Mouse (Mus musculus) left cerebral cortex, postnatal 14 days (tissue): ENCODE data around the gene Kcna5. TPM values are rescaled to one million over a fixed set of nuclear protein-coding genes. Genes with fewer than 3 reads are reported as not detected.

ENCODE experiments used
- DNase-seq, 2 experiments: peaks; one replicate each; pipeline ENCODE4 v3.0.0; 2021 to 2022; ENCODE audit warnings: low spot score in 2 of 2, mixed read lengths in 1 of 2
- intact Hi-C: fragments of 180-260 bp; cut with DNase I; formaldehyde crosslinking; loops from one replicate; pipeline ENCODE4 v1.15.1; 2025
- total RNA-seq, 2 experiments: library from RNA; stranded (reverse); gene quantifications; 2 replicates each; pipeline ENCODE4 v1.2.3; 2021

Gene Kcna5
- total RNA-seq, 2 experiments from 2014 or later: 3.2 to 3.8 TPM

- intact Hi-C loops: no loop called here
- DNase-seq: no peak
Measured at GRCm38 (mm10) chr6:126544107-126545036, 9.2 kb upstream of the Kcna5 start.

DNA sequence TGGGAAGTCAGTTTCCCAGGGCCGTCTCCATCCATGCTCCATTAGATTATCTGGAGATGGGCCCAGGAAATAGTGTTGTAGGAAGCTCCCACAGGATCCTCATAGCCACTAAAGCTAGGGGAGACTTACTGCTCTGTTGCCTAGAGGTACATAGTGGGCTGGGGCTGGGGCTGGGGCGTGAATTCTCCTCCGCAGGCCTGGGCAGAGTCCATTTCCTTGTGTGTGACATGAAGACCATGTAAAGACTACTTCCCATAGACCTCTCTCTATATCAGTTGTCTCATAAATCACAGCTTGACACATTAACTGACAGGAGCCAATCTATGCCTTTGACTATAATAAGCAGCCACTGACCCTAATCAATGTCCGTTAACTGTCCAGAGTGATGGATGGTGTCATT is 7.5 kb upstream of the Kcna5 start:
- intact Hi-C loops: no loop called here
- DNase-seq: no peak

DNA sequence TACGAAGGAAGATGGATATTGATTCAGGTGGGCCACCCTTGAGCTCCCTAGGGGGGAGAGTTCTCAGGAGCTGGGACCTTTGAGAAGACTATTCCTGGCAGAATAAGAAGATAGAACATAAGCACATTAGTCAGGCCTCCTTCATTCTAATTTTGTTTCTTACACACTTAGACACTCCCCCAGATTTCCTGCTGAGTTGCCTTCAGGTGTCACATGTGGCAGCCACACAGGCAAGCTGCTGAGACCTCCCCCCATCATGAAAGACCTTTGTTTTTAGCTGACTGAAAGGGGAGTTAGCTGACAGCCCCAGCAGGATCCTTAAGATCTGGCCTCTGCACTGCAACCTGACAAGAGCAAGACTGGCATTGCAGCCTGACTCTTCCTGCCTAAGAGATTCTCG is 2.3 kb upstream of the Kcna5 start:
- no peak for DNase-seq
- intact Hi-C loops: no loop called here

GRCm38 (mm10) chr6:126536926-126537325 is 1.7 kb upstream of the Kcna5 start:
- intact Hi-C loops: no loop called here
- no peak for DNase-seq

GRCm38 (mm10) chr6:126535911-126536270 is 679 bp upstream of the Kcna5 start:
- intact Hi-C loops: no loop called here
- no peak for DNase-seq

DNA sequence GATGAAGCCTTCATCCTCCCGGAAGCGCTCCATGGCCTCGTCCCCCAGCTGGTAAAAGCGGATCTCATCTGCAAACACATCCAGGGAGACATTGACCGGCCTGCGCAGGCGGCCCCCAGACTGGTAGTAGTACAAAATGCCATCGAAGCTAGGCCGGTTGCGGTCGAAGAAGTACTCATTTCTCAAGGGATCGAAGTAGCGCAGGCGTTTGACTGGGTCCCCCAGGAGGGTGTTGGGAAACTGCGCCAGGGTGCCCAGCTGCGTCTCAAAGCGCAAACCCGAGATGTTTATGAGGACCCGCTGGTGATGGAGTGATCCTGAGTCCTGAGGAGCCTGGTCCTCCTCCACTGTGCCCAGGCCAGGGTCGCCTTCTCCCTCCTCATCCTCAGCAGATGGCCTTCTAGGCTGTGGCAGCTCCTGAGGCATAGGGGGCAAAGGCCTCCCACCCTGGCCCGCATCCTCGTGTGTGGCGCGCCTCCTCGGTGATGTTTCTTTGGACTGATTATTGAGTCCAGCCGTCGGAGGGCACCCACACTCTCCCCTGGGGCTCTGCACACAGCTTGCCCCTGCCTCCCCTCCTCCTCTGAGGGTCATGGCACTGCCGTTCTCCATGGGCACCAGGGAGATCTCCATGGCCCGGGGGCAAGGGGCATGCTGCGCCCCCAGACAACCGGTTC is 543 bp downstream of the Kcna5 start:
- no peak for DNase-seq
- intact Hi-C loops: no loop called here

DNA sequence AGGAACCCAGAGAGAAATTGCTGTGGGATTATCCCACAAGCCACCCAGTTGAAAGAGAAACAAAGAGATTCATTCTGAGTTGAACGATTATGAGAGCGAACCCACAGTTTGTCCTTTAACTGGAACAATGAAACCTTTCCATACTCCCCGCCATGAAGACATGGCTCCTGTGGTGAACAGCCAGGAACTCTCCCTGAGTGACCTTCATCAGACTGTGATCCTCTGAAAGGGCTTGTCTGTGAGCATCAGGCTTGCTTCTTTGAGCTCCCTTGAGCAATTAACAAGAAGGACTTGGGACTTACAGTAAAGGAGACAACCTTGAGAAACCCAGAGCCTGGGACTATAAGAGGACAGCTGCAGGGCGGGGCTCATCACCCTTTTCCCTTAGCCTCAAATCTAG is 3.9 kb downstream of the Kcna5 start:
- DNase-seq: no peak

DNA sequence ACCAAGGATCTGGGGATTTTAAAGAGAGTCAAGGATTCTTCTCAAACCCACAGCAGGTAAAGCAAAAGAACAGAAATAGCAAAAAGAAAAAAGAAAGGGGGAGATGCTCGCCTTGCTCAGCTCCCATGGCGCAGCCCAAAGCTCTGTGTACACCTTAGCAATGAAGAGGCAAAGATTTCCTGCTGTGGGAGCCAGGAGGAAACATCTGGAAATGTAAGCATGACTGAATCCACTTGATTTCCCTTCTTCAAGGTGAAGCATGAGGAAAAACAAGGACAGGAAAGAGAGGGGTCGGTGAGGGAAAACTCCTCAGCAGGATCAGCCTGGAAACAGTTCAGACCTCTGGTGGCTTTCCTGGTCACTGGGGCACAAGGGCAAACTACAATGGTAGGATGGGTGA is 5.2 kb downstream of the Kcna5 start:
- intact Hi-C loops: no loop called here

More for the DNA sequence above, 3.9 kb downstream of the Kcna5 start:
- intact Hi-C loops: no loop called here

GRCm38 (mm10) chr6:126514720-126515119 is 20.5 kb downstream of the Kcna5 start:
- intact Hi-C loops: no loop called here
- peak; percentile 44 to 61 for DNase-seq

More for the DNA sequence above, 5.2 kb downstream of the Kcna5 start:
- no peak for DNase-seq

GRCm38 (mm10) chr6:126513714-126514248 is 21.4 kb downstream of the Kcna5 start:
- intact Hi-C loops: no loop called here
- no peak for DNase-seq

DNA sequence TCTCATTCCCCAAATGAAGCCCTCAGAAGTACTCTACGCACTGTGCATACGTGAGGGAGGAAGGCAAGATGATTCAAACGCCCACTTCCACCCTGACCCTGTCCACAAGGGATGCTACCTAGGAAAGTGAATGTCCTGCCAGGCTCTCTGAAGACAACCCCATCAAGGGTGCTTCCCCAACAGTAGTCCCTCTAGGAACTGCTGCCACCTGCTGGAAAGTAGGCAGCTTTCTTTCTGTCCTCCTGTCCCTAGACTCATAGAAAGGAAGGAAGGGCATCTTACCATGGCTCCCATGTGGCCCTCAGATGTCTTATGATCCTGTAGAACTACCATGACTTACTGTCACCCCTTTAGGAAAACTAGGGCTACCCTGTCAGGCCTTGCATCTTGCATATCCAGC is 22.1 kb downstream of the Kcna5 start:
- peak in 1 of 2 experiments; percentile 14 for DNase-seq
- intact Hi-C loops: no loop called here

DNA sequence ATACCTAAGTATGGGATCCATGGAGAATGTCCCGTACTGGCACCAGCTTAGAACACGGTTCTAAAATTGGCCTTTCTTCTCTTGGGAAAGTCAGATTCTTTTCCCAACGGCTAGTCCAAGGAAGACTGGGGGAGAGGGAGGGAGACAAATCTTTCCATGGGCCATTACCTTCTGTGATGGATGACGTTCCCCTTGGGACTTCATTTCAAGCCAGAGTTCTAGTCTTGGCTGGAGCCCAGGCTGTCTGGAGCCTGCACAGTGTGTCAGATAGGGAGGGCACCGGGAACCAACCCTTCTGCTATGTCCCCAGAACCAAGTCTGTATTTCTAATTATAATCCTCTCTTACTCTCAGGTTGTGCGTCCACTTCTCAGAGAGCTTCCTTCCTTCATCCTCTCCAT is 26.5 kb downstream of the Kcna5 start:
- DNase-seq: no peak
- intact Hi-C loops: no loop called here

- no peak for DNase-seq
- intact Hi-C loops: no loop called here
Measured at GRCm38 (mm10) chr6:126503920-126504319, 31.3 kb downstream of the Kcna5 start.

DNA sequence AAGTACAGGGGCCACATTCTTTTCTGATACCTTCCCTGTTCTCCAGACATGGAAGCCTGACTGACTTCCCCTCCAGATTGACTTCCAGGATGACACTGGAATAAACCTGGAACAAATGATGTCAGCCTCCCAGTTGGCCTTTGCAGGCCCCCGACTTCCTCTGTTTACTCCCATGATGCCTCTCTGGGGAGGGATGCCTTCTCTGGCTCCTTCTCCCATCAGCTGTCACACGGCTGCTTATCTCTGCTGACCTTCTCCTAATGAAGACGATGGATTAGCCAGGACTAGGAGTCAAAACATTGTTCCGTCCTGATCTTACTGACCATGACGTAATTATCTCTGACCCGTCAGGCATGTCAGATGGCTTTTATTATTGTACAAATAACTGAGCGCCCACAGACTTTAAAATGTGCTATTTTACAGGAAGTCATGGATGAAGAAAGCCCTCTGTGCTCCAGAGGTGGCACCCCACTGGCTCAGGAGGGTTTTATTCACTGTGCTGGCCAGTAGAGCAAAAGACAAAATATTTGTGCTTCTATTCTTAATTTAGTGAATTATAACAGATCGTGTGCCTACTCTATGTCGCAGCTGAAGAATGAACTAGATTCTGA is 32.4 kb downstream of the Kcna5 start:
- no peak for DNase-seq
- intact Hi-C loops: loop anchor here (1.0 kb wide), 1 partner anchor 51 kb away; no protein-coding TSS in a partner anchor

- intact Hi-C loops: loop anchor here (2.0 kb wide), 1 partner anchor 204 kb away; no protein-coding TSS in a partner anchor
- no peak for DNase-seq
Measured at GRCm38 (mm10) chr6:126500985-126501384, 34.2 kb downstream of the Kcna5 start.

DNA sequence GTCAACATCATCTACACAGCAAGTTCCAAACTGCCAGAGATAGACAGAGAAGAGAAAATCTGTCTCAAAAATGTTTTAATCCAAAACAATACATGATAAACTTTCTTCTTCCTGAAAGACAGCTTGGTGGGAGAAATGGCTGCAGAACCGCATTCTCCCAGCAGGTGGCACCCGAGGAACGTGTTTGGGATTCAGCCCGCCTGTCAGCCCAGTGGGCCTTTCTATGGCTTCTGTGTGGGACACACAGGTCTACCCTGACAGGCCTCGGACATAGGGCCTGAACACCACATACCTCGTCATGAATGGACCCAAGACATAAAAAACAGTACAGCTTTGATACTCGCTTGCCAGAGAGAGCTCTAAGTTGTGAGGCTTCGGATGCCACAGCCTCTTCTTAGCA is 35.1 kb downstream of the Kcna5 start:
- intact Hi-C loops: loop anchor here (2.0 kb wide), 1 partner anchor 205 kb away; no protein-coding TSS in a partner anchor

GRCm38 (mm10) chr6:126497878-126498277 is 37.3 kb downstream of the Kcna5 start:
- peak; percentile 75 to 78 for DNase-seq
- intact Hi-C loops: loop anchor here (10.0 kb wide), 1 partner anchor 333 kb away; the partner anchor contains the start of gene Ntf3

More for the DNA sequence above, 35.1 kb downstream of the Kcna5 start:
- DNase-seq: peak; percentile 75 to 92

DNA sequence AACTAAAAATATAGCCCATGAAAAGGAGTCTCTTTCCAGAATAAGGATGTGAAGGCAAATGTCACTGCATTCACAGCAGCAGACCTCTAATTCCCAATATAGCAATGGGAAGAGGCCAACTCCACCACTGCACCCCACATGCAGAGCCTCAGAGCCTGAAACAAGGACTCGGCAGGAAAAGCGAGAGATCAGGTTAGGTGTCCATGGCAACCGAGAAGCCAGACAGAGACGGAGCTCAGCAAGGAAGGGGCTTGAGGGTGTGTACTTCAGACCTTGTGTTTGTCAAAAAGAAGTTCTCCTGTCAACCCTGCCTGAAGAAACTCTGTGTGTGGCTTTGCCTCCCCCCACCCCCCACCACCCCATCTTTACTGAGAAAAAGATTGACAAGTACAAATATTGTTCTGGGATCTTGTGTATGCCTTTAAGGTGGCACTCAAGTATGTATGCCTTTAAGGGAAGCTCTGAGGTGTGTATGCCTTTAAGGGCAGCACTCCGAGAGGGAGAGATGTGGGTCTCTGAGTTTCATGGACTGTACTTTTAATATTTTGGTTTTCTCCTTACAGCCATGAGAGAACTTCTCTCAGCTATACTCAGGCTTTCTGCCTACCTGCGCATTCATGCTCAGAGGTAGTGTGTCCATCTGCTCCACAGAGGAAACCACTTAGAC is 37.9 kb downstream of the Kcna5 start:
- intact Hi-C loops: loop anchor here (10.0 kb wide), 1 partner anchor 333 kb away; the partner anchor contains the start of gene Ntf3
- peak in 1 of 2 experiments; percentile 24 for DNase-seq

DNA sequence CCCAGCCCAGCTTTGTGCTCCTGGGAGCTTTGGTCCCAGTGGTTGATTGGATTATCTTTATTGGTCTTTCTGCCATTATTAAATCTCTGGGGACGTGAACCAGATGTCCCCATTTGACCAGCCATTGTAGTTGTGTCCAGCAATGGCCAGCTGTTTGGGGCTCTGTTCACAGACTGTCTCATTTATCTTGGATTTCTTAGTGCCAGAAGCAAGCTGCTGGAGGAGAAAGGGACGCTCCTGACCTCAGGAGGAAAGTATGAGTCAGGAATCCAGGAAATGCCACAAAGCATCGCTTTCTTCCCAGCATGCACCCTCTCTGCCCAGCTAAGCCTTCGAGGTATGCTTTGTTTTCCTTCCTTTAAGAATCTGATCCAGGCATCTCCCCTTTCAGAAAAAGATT is 48.1 kb downstream of the Kcna5 start:
- no peak for DNase-seq
- intact Hi-C loops: no loop called here
